Mouse (Mus musculus) brown adipose tissue, adult 24 weeks (tissue): ENCODE data around the gene Zbtb11. TPM values are rescaled to one million over a fixed set of nuclear protein-coding genes. Genes with fewer than 3 reads are reported as not detected.
"Not testable (repeated sequence)": the region's sequence is repeated elsewhere in the genome, so short reads cannot be mapped to it uniquely, and the experiment has no call there.

Experiments used
- H3K27ac ChIP-seq: fragments of 200-500 bp; replicated peaks from 2 replicates; pipeline ENCODE4 v1.5.1; 2012; ENCODE audit warnings: low read depth, mild to moderate bottlenecking, low read length
- H3K4me1 ChIP-seq: fragments of 200-500 bp; 2 replicates; pipeline ENCODE4 v1.6.1; 2012; ENCODE audit warnings: low read length, mixed read lengths; ENCODE audit not compliant: control insufficient read depth, insufficient read depth, insufficient read length
- H3K4me3 ChIP-seq: fragments of 200-500 bp; 2 replicates; pipeline ENCODE4 v1.5.1; 2012; ENCODE audit warnings: low read depth, mild to moderate bottlenecking, low read length, moderate library complexity; ENCODE audit not compliant: insufficient read depth
- polyA plus RNA-seq: library from polyadenylated mRNA; stranded (reverse); fragments of >200 nt; gene quantifications from 2 replicates; pipeline ENCODE4 v1.2.4, GENCODE M21; 2012; ENCODE audit not compliant: missing spikeins, insufficient read depth, insufficient read length

The Zbtb11 gene
- polyA plus RNA-seq, 1 experiment: 7.2 TPM

DNA sequence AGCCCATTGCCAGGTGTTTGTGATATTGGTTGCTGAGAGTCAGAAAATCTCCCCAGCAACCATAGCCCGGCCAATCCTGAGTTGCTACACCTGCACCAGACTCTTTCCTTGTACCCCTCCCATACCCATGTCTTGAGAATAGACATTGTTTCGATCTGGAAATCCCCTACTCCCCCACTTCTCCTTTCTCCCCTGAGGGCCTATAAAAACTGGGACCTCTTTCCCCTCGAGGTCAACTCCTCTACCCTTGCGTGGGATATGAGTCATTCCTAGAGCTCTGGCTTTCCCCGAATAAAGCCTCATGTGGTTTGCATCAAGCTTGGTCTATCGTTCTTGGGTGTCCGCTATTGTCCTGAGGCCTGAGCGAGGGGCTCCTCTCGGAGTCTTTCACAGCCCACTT is 19.5 kb upstream of the Zbtb11 start:
- H3K27ac ChIP-seq, H3K4me1 ChIP-seq, H3K4me3 ChIP-seq: not testable (repeated sequence)

DNA sequence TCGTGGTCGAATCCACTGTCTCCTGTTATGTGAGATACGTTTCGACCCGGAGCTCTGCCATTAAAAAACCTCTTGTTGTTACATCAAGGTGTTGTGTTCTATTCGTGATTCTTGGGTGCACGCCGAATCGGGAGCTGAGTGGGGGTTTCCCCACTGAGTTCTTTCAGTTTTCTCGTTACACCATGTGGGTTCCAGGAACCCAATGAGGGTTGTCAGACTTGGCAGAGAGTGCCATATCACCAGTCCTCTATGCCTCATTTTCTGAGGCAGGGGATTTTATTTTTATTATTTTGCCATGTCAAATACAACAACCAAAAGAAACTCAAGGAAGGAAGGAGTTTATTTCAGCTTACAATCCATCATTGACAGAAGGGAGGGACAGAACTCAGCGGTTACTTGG is 10.6 kb upstream of the Zbtb11 start:
- not testable (repeated sequence) for H3K4me1 ChIP-seq, H3K27ac ChIP-seq, H3K4me3 ChIP-seq

DNA sequence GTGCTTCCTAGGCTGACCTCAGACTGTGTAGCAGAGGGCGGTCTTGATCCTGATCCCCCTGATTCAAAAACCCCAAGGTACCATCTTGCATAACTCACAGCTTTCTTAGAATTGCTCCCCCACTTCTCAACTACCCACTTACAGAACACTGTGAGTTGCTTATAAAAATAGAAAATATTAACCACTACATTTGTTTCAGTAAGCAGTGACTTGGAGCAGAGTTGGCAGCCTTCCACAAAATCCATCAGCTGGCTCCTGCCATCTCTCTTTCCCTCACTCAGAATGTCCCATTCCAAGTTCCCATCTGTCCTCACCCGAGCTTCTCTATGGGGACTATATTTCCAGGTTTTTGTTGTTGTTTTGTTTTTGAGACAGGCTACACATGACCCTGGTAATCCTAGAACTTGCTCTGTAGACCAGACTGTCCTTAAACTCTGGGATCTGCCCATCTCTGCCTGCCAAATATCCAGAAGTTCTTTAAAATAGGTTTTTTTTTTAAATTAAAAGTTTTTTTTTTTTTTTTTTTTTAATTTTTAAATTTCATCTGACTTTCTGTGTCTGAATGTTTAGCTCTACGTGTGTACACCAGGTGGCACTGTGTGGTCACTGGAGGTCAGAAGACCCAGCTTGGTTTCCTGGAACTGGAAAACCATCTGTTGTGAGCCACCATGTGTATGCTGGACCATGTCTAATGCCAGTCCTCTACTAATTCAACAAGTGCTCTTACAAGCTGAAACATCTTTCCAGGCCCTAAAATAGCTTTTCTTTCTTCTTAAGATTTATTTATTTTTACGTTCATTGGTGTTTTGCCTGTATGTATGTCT is 9.3 kb upstream of the Zbtb11 start:
- Histone ChIP-seq H3K4me3 (no peak overlapping the region), H3K4me1 (no peaks in the 10 kb centered on the region), H3K27ac (no peak overlapping the region)

DNA sequence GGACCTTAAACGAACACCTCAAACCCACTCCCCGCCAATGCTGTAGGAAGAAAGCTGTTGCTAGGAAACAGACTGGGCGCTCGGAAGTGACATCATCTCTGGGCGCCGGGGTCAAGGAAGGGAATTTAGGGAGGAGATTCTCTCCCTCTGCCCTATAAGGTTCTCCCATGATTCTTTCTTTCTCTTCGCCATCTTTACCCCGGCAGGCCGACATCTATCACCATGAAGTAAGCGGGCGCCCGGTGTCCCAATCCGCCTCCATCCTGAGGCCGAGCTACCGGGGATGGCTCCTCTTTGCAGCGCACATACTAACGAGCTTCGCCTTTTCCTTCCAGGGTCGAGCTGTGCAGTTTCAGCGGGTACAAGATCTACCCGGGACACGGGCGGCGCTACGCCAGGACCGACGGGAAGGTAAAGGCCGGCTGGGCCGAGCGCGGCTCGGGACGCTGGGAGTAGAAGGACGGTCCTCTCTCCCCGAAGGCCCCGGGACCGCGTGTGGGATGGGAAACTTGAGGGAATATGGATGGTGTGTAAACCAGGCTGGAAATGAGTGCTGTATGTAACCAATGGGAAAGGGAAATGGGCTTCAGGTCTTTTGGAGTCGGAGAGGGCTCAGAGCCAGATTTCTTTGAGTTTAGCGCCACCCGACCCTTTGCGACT is 7.3 kb upstream of the Zbtb11 start, which contains the start of gene Rpl24:
Gene Rpl24 (plus strand): TSS at position 64 of the 660 bp plus-strand sequence.
- Histone ChIP-seq H3K27ac (peak within 1 kb of the TSS; percentile 94), H3K4me3 (peak within 1 kb of the TSS; percentile 99), H3K4me1 (no peaks in the 10 kb centered on the region)

DNA sequence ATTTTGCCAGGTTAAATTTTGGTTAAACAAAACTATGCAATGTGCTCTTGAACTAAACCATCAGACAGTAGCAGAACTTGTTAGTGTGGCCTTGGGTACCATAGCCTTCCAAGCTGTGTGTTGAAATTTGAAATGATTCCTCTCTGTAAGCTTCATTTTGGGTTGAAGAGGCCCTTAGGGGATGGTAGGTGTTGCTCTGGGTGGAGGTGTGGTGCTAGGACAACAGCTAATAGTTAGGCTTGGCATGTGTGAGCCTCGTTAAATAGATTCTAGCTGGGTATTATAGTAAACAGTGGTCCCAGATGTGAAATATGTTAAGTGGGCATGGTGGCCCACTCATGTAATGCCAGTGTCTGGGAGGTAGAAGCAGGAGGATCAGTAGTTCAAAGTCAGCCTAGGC is 6.5 kb upstream of the Zbtb11 start:
- Histone ChIP-seq H3K4me1 (no peaks in the 10 kb centered on the region), H3K27ac (no peak overlapping the region), H3K4me3 (peak overlapping the region; percentile 99)

DNA sequence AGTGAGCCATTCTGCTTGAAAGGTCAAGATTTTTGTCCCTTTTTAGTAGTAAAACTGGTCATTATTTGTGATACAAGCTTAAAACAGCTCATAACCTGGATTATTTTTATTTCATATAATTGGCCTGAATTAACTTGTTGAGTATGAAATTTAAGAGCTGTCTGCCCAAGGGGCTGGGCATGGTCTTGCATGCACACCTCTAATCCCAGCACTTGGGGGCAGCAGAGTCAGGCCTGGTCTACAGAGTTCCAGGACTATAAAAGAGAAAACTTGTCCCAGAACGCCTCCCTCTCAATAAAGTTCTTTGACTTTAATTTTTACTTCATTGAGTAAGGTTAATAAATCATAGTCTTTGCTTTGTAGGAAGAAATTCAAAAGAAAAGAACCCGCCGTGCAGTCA is 4.5 kb upstream of the Zbtb11 start:
- Histone ChIP-seq H3K4me3 (no peak overlapping the region), H3K27ac (no peak overlapping the region), H3K4me1 (no peaks in the 10 kb centered on the region)

DNA sequence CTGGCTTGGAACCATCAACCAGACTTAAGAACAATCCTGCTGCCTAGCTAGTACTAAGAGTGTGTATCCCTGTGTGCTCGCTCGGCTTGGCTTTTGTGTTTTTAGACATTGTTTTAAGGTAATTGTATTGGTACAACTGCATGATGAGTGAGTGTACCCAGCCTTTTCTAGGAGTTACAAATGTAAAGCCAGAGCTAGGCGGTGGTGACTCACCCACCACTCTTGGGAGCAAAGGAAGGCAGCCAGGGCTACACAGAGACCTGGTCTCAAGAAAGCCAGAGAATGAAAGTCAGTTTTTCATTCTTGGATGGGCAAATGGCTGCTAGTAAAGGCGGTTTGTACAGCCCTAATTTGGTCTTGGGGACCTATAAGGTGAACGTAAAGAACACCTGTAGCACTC is 3.3 kb upstream of the Zbtb11 start:
- no peak overlapping the region for H3K27ac ChIP-seq
- H3K4me3 ChIP-seq: no peak overlapping the region
- no peaks in the 10 kb centered on the region for H3K4me1 ChIP-seq

DNA sequence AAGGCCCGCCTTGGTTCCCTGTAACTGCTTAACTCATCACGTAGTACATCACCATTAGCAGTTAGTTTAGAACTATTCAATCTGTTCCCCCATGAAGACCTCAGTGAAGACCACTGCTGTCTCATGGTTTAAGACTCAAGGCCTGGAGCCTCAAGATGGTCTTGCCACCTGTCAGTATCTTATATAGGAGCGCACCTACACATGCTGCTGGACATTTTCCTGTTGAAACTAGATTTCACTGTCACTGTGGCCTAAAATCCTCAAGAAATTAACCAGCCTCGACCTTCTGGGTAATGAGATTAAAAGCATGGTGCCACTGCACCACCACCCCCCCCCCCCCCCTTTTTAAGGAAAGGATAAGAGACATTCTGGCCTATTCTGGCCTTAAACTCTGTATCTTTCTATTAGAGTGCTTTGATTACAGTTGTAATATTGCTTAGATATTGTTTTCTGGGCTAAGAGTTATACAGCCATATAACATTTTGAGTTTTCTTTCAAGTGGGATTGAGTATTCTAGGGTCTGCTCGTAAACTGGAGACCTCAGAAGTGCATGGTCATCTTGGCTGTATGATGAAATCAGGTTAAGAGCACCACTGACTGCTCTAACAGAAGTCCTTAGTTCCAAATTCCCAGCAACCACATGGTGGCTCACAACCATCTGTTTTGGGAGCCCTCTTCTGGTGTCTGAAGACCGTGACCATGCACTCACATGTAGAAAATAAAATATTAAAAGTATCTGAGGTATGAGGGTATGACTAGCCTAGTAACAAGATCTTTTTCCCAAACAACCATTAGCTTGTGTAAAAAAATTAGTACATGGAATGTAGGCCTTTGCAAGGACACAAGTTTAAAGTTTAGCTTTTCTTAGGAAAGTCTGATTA is 1.7 kb upstream of the Zbtb11 start:
- no peak overlapping the region for H3K27ac ChIP-seq
- H3K4me1 ChIP-seq: no peaks in the 10 kb centered on the region
- no peak overlapping the region for H3K4me3 ChIP-seq

DNA sequence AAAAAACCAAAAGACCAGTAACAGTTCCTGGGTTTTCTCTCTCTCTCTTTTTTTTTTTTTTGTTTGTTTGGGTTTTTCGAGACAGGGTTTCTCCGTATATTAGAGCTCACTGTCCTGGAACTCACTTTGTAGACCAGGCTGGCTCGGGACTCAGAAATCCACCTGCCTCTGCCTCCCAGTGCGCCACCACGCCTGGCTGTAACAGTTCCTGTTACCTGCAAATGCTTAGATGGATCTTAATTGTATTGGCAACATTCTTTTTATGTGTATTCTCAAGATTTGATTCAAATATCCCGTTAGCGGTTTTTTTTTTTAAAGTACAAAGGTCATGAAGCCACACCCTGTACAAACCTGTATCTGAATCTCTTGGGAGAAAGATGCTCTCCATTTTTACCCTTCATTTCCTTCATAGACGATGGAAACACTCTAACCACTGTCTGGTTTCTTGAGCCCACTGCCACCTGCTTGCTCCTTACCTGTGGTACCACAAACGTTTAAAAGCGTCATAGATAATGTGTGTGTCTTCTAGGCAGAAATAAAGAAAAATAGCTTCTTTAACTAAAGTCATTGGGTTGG is 969 bp upstream of the Zbtb11 start:
- Histone ChIP-seq H3K4me3 (peak overlapping the region; percentile 73), H3K4me1 (no peaks in the 10 kb centered on the region), H3K27ac (0 out of 2 replicates have a peak overlapping the region, but pooled peaks have one; percentile 35)

DNA sequence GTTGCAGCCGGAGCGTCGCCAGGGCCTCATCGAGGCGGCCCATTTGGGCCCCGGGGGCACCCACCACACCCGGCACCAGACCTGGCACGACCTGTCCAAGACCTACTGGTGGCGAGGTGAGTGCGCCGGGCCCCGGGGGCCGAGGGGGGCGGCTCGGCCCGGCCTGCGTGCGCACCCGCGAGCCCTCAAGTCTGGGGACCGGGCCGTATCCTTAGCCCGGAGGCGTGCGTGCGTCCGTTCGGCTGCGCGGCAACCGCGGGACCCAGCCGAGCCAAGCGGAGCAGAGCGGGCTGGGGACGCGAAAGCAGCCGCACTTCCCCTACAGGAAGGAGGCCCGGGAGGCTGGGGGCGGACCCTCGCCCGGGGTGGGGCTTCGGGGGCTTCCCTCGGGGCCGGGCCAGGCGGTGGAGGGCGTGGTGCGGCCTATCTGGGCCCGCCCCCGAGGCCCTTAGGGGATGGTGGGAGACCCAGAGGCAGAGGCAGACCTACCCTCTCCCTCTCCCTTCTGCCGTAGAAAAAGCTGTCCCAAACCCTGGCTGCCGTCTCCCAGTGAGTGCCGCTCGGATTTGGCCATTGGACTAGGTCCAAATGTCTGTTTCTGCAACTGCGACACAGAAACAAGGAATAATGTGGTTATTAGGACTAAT is 696 bp downstream of the Zbtb11 start:
- H3K4me1 ChIP-seq: no peaks in the 10 kb centered on the region
- H3K4me3 ChIP-seq: peak overlapping the region; percentile 95
- H3K27ac ChIP-seq: peak overlapping the region; percentile 86

DNA sequence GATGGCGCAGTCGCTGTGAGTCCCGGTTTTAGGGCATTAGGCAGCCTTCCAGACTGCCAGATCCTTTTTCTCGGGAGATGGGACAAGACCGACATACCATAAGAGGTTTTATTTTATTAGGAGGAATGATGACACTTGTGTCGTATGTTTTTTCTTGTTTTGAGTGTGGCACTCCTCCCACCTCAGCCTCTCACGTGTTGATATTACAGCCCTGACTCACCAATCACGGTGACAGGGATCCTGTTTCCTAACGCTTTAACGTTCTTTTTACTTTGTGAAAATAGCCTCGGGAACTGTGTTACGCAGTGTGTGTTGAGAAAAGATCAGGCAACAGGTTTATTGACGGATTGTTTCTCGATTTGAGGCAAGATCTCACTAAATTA is 1.2 kb downstream of the Zbtb11 start:
- peak overlapping the region; percentile 95 for H3K4me3 ChIP-seq
- no peaks in the 10 kb centered on the region for H3K4me1 ChIP-seq

DNA sequence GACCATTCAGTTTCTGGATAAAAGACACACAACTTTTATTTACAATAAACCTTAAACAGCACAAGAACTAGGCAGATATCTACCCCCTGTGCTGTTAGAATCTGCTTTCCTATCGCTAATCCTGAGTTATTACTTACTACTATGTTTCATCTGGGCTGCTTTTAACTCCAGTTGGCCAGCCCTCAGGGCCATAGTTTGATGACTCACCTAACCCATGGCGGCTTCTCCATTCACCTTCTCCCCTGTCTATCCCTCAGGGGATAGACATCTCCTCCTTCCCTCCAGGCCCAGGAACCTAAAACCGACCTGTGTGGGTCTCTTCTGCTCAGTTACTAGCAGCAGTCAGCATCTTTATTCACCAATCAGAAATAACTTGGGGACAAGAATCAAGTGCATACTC is 12.3 kb downstream of the Zbtb11 start:
- no peak overlapping the region for H3K27ac ChIP-seq
- H3K4me1 ChIP-seq: no peaks in the 10 kb centered on the region
- H3K4me3 ChIP-seq: no peak overlapping the region

More for the DNA sequence above, 1.2 kb downstream of the Zbtb11 start:
- H3K27ac ChIP-seq: peak overlapping the region; percentile 86

DNA sequence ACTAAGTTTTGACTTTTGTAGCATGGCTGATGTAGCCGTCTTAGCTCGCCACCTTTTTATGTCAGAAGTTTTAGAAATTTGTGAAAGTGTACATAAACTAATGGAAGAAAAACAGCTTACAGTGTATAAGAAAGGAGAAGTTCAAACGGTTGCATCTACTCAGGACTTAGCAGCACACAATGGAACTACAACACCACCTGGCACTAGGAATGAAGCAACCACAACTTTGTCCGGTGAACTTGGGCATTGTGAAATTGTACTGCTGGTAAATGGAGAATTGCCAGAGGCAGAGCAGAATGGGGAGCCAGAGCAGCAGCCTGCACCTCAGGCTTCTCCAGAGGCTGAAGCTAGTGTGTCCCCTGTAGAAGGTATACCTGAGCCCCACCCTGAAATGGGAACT is 16.6 kb downstream of the Zbtb11 start:
- Histone ChIP-seq H3K4me1 (no peaks in the 10 kb centered on the region), H3K27ac (no peak overlapping the region)

DNA sequence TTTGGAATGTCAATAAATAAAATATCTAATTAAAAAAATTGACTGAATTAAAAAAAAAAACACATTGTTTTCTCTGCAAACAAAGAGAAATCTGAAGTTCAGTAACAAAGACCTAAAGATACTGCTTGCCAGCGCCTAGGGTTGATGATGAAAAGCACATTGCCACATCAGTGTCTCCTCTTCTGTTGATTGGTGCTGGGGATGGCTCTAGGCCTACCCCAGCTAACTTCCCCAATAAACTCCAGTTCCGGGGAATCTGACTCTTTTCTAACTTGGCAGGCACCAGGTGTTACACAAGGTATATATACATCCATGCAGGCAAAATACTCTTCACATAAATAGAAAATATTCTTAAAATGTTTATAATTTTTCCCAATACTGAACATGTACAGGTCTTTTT is 20.6 kb downstream of the Zbtb11 start:
- no peak overlapping the region for H3K4me3 ChIP-seq

More for the DNA sequence above, 16.6 kb downstream of the Zbtb11 start:
- no peak overlapping the region for H3K4me3 ChIP-seq

More for the DNA sequence above, 20.6 kb downstream of the Zbtb11 start:
- no peak overlapping the region for H3K27ac ChIP-seq
- H3K4me1 ChIP-seq: no peaks in the 10 kb centered on the region
